In genomic region chr4:47050167-47050566, GRCm38 (mm10) we compare ENCODE assay signal across 8 mouse cellular contexts. TPM values are rescaled to one million over a fixed set of nuclear protein-coding genes. Genes with fewer than 3 reads are reported as not detected.
DNase-seq lines count a peak whose midpoint lies in the region; ATAC-seq lines count a peak whose summit lies in the region.

No protein-coding gene starts in this region.

- no peaks in the 10 kb centered on the region for H3K27me3 ChIP-seq in hindbrain, embryonic 15.5 days

- H3K9ac ChIP-seq in hindbrain, embryonic 15.5 days: no peak overlapping the region

- H3K4me3 ChIP-seq in hindbrain, embryonic 15.5 days: no peak overlapping the region

- no peak overlapping the region for H3K27ac ChIP-seq in hindbrain, embryonic 15.5 days (replicated peaks)

- H3K36me3 ChIP-seq in hindbrain, embryonic 15.5 days: no peaks in the 10 kb centered on the region

- peak; percentile 60 for DNase-seq in T-cell, adult 2 months (ENCODE audit: low spot score)
- peak; percentile 95 to 96 for DNase-seq in cerebellum, postnatal 25 days
- DNase-seq in frontal cortex, postnatal 25 days (ENCODE audit: low spot score in 2 of 2): peak; percentile 91 to 95
- DNase-seq in left cerebral cortex, adult 11 months (ENCODE audit: low spot score): peak; percentile 80
- DNase-seq in right cerebral cortex, postnatal 10 days (ENCODE audit: low spot score in 2 of 2): peak; percentile 84 to 89
- DNase-seq in urinary bladder, postnatal 14 days (ENCODE audit: low spot score): peak; percentile 93

- 0% methylated on average over 1 of the region's 1 CpGs for WGBS in hindbrain, embryonic 15.5 days

- peak; percentile 47 for ATAC-seq in hindbrain, embryonic 15.5 days (ENCODE audit: low FRiP score, low read depth)
- ATAC-seq in megakaryocyte progenitor cell, adult 5-6 weeks (replicated peaks; ENCODE audit: poor library complexity): peak; percentile 92

- H3K4me2 ChIP-seq in hindbrain, embryonic 15.5 days: no peak overlapping the region

- H3K9me3 ChIP-seq in hindbrain, embryonic 15.5 days: no peaks in the 10 kb centered on the region

- H3K4me1 ChIP-seq in hindbrain, embryonic 15.5 days (replicated peaks): peaks cover 18% of the 10 kb centered on the region

RNA-seq across cellular contexts. Expression of gene Anks6, which starts 7.1 kb away (rescaled TPM):
- polyA plus RNA-seq in hindbrain, embryonic 15.5 days (2015; fragmentation: Nextera tagmentation; extraction: Ambion mirVana): 3.7 and 5.1 TPM in 2 replicates
- 0.02 and 0.05 TPM in 2 replicates for total RNA-seq in megakaryocyte progenitor cell, adult 5-6 weeks (2015)
- total RNA-seq in megakaryocyte progenitor cell, adult 5-6 weeks (2017): not detected in 2 replicates

RNA-seq across cellular contexts. Expression of gene Galnt12, which starts 41.5 kb away (rescaled TPM):
- 1.0 and 1.5 TPM in 2 replicates for polyA plus RNA-seq in hindbrain, embryonic 15.5 days (2015; fragmentation: Nextera tagmentation; extraction: Ambion mirVana)
- total RNA-seq in megakaryocyte progenitor cell, adult 5-6 weeks (2015): 0.64 and 1.0 TPM in 2 replicates
- 1.7 and 1.9 TPM in 2 replicates for total RNA-seq in megakaryocyte progenitor cell, adult 5-6 weeks (2017)

RNA-seq across cellular contexts. Expression of gene Gabbr2, which starts 58.5 kb away (rescaled TPM):
- polyA plus RNA-seq in hindbrain, embryonic 15.5 days (2015; fragmentation: Nextera tagmentation; extraction: Ambion mirVana): 14.7 and 17.2 TPM in 2 replicates
- total RNA-seq in megakaryocyte progenitor cell, adult 5-6 weeks (2015): 0.02 TPM in 1 of 2 replicates, not detected in the other
- not detected in 2 replicates for total RNA-seq in megakaryocyte progenitor cell, adult 5-6 weeks (2017)
